8 mouse cellular contexts compared by ENCODE assay signal in the genomic region with DNA sequence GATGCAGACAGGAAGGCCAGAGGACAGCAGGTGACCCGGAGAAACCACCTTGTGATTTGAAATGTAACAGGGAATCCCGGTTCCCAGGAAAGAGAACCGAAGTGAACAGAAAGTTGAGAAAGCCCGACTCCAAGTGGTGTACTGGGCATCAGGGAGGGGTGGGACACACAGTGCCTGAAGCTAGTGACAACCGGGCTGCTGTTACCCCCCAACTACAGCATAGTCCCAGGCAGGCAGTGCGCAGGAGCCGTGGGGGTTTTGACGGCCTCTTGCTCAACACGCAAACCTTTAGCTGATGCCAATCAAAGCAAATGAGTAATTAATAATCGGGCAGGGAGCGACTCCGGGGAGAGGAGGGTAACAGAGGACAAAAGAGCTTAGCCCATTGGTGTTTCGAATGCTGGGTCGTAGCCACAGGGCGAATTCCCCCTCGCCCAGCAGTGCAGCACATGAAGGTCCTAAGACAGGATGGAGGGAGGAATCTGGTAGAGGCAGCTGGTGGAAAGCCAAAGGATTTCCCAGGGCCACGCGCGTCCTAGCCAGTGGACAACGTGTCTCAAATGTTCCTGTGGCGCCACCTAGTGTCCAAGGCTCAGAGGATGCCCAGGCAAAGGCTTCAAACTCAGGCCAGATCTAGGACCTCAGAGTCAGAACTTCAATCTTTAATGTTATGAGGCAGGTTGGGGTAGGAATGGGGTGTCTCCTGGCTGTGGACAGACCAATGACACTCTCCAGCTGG.
DNase-seq lines count a peak whose midpoint lies in the region; ATAC-seq lines count a peak whose summit lies in the region.

No protein-coding gene starts in this region.

- H3K36me3 ChIP-seq in heart, embryonic 11.5 days (ENCODE audit: control insufficient read depth, insufficient read depth, low read length) = no peaks in the 10 kb centered on the region
- no peaks in the 10 kb centered on the region for H3K36me3 ChIP-seq in kidney, embryonic 15.5 days
- no peaks in the 10 kb centered on the region for H3K36me3 ChIP-seq in limb, embryonic 15.5 days

- H3K27ac ChIP-seq in heart, embryonic 11.5 days (ENCODE audit: low read depth, low read length) = peak overlapping the region; percentile 77
- H3K27ac ChIP-seq in kidney, embryonic 15.5 days = no peak overlapping the region
- no peak overlapping the region for H3K27ac ChIP-seq in limb, embryonic 15.5 days

- peak; percentile 74 for DNase-seq in B cell, adult 2 months
- peak; percentile 89 for DNase-seq in brain, adult 2 months (ENCODE audit: low read depth, low spot score)
- peak; percentile 72 to 90 for DNase-seq in spleen, postnatal 4 days (ENCODE audit: low spot score in 2 of 2)

- H3K4me3 ChIP-seq in heart, embryonic 11.5 days (ENCODE audit: low read depth, low read length) = no peak overlapping the region
- peak overlapping the region; percentile 27 for H3K4me3 ChIP-seq in kidney, embryonic 15.5 days (replicated peaks)
- H3K4me3 ChIP-seq in limb, embryonic 15.5 days = peak overlapping the region; percentile 28

- no peaks in the 10 kb centered on the region for H3K9me3 ChIP-seq in heart, embryonic 11.5 days (replicated peaks; ENCODE audit: control insufficient read depth, low read length)
- no peaks in the 10 kb centered on the region for H3K9me3 ChIP-seq in kidney, embryonic 15.5 days (replicated peaks)
- H3K9me3 ChIP-seq in limb, embryonic 15.5 days = no peaks in the 10 kb centered on the region

- WGBS in heart, embryonic 11.5 days (ENCODE audit: insufficient replicate concordance) = 38% methylated on average over 21 of the region's 21 CpGs
- 37% methylated on average over 21 of the region's 21 CpGs for WGBS in kidney, embryonic 15.5 days
- 28% methylated on average over 21 of the region's 21 CpGs for WGBS in limb, embryonic 15.5 days

- ATAC-seq in erythroblast, adult 5-6 weeks (replicated peaks; ENCODE audit: low FRiP score, poor library complexity, severe bottlenecking) = peak; percentile 61; the same call in 1 of the 2 replicates
- peak; percentile 56; the same call in 1 of the 2 replicates for ATAC-seq in heart, embryonic 11.5 days (replicated peaks; ENCODE audit: insufficient number of reproducible peaks, low FRiP score, low TSS enrichment)
- peak; percentile 85 for ATAC-seq in kidney, embryonic 15.5 days (replicated peaks; ENCODE audit: low FRiP score)
- ATAC-seq in limb, embryonic 15.5 days (ENCODE audit: insufficient number of reproducible peaks, low FRiP score, low TSS enrichment, low read depth) = peak; percentile 68; the same call in 1 of the 2 replicates
- peak; percentile 78 for ATAC-seq in monocyte, adult 5-6 weeks (replicated peaks; ENCODE audit: insufficient number of reproducible peaks, low FRiP score, low TSS enrichment, poor library complexity, severe bottlenecking)

- no peak overlapping the region for H3K9ac ChIP-seq in heart, embryonic 11.5 days (ENCODE audit: low read depth, low read length)
- H3K9ac ChIP-seq in kidney, embryonic 15.5 days = no peak overlapping the region
- no peak overlapping the region for H3K9ac ChIP-seq in limb, embryonic 15.5 days

- H3K4me1 ChIP-seq in heart, embryonic 11.5 days (ENCODE audit: control insufficient read depth, insufficient read depth, low read length) = peaks cover 15% of the 10 kb centered on the region
- H3K4me1 ChIP-seq in kidney, embryonic 15.5 days = peaks cover 9% of the 10 kb centered on the region; the same call in 1 of the 2 replicates
- H3K4me1 ChIP-seq in limb, embryonic 15.5 days = peaks cover 6% of the 10 kb centered on the region; the same call in 1 of the 2 replicates

- H3K4me2 ChIP-seq in heart, embryonic 11.5 days = peak overlapping the region; percentile 27; the same call in 1 of the 2 replicates
- H3K4me2 ChIP-seq in kidney, embryonic 15.5 days = peak overlapping the region; percentile 56
- peak overlapping the region; percentile 51 for H3K4me2 ChIP-seq in limb, embryonic 15.5 days

- H3K27me3 ChIP-seq in heart, embryonic 11.5 days (ENCODE audit: control insufficient read depth, insufficient read depth, low read length) = no peaks in the 10 kb centered on the region; the same call in 1 of the 2 replicates
- no peaks in the 10 kb centered on the region for H3K27me3 ChIP-seq in kidney, embryonic 15.5 days
- peaks cover 12% of the 10 kb centered on the region; the same call in 1 of the 2 replicates for H3K27me3 ChIP-seq in limb, embryonic 15.5 days
